Mouse (Mus musculus) fat pad, adult 2 months (tissue): ENCODE results near the gene Glis2.

ENCODE experiments used
- DNase-seq: peaks from one replicate; pipeline ENCODE4 v3.0.0-alpha.2; 2011; ENCODE audit warnings: low read depth, low spot score; ENCODE audit errors: extremely low read depth

The Glis2 gene

DNA sequence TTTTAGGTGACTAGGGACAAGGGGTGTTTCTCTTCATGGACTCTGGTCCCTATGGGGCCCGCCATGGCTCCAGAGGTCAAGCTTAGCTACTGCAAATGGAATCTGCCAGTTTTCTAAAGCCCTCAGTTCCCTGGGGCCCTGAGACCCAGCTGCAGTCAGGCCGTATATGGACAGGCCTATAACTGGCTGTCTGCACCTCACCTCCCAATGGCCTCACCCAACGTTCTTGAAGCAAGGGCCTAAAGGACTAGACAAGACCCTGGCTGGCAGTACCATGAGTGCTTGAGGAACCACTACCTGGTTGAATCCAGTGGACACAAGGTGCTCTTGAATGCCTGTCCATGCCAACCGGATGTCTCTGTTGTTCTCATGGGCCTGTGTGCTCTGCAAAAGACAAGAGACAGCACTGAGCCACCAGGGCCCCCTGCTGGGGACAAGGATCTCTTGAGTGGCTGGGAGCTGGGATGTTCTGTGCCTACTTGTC lies 60.8 kb downstream of the Glis2 start:
- no peak for DNase-seq

DNA sequence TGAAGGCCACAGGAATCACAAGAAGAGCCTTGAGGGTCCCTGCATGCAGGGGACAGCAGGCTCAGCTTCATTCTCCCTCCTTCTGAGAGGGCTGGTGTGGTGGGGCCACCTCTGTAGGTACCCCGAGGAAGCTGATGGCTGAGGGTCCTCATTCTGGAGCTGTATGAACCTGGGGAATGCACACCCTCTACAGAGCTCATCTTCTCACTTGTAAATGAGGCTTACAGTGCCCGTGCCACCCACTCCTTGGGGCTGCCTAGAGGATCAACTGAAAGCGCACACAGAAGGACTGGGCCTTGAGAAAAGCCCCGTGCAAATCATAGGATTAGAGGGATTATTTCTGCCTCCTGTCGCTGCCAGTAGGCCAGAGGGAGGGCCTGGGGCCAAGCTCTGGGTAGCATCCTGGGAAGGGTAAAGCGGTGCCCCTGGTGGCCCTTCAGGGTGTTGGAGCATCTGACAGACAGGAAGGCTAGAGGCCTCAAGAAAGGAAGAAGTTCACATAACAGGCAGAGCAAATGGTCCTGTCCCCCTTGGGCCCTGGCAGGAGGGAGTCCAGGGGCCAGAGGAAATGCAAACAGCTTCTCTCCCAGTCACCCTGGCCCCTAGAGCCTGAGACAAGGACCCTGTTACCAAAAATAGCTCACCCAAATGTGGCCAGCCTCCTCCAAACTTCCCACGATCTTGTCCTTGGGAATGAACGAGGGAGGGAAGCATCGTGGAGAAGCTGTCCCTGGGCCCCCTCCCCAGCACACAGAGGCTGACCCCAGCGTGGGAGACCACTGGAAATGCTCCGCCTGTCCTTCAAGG lies 61.5 kb downstream of the Glis2 start:
- no peak for DNase-seq

DNA sequence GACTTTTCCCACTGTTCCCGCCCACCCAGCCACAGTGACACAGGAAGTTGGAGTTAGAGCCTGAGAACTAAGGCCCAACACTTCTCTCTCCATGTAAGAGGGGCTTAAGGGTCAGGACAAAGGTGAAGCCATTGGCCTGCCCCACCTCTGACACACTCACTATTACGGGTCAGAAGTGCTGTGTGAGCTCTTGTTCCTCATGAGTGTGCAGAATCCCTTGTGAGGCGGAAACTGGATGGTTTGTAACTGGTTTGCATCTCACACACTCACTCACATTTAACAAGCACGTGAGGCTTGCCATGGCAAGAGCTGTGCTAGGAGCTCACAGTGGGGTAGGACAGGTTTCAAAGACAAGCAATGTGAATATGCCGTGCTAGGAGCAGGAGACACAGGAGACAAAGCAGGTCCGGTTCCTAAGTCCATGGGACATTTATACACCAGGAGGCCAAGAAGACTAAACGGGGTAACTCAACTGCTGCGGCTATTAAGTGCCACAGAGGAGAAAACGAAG lies 62.1 kb downstream of the Glis2 start:
- DNase-seq, result no peak

DNA sequence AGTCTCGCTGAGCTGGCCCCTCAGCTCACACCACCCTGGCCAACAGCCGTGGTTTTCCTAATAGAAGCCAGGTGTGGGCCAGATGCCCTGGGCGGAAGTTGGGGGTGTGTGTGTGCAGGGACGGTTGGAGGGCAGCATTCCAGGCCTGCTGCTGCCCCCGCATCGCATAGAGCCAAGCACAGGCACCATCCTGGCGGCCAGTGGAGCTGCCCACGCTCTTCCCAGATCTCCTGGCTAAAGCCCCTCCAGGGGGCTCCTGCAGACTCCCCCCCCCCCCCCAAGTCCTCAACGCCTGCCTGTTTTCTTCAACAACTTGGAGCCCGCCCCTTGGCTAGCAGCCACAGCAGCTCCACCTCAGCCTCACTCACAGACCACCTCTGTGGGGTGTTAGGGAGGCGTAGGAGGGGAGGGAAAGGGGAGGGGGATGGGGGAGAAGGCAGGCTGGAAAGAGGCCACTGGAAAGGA lies 64.3 kb downstream of the Glis2 start:
- DNase-seq, result no peak

DNA sequence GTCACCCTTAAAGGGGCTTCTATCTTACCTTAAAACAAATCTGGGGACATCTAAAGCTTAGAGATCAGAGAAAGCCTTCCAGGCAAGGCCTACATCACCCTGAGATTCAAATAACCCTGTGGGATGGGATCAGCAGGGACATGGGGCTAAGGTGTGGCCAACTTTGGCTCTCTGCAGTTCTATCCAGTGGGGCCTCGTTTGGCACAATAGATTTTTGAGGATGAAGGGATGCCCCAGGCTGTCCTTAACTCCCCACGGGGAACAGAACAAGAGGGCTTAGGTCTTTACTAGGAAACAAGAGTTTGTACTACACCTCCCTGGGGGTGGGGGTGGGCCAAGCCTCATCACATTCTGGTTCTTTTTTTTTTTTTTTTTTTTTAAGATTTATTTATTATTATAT lies 64.8 kb downstream of the Glis2 start:
- DNase-seq, result no peak

DNA sequence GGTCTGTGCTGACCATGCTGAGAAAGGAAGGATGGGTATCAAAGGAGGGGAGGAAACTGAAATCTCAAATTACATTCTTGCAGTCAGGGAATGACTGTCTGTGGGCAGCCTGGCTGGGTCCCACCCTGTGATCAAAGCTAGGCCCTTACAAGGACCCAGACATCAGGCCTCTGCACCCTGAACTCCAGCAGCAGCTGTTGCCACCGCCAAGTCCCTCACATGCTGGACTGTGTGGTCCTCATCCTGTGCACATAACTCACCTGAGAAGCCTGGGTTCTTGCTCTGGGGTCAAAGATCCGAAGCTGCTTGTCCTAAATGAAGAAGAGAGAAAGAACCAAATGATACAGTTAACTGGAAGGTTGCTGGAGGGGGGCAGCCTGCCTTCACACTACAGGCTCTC lies 67.1 kb downstream of the Glis2 start:
- no peak for DNase-seq

DNA sequence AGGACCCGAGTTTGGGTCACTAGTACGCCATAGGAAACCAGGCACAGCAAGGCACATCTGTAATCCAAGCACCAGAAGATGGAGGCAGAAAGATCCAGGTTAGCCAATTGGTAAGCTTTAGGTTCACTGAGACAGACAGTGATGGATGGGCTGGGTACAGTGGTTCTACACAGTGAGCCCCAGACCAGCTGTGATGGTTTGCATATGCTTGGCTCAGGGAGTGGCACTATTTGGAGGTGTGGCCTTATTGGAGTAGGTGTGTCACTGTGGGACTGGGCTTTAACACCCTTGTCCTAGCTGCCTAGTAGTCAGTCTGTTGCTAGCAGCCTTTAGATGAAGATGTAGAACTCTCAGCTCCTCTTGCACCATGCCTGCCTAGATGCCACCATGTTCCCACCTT lies 69.3 kb downstream of the Glis2 start:
- DNase-seq, result no peak

DNA sequence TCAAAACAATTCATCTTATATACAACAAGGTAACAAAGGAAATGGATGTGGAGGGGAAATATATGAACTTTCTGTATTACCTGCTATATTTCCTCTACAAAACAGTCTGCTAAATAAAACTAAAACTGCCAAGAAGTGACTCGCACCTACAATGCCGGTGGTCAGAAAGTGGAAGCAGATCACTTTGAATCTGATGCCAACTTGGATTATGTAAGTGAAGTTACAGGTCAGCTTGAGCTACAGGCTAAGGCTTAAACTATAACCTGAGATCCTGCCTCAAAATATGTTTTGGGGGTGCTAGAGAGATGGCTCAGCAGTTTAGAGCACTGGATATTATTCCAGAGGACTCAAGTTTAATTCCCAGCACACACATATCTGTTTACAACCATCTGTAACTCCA lies 71.2 kb downstream of the Glis2 start:
- no peak for DNase-seq

DNA sequence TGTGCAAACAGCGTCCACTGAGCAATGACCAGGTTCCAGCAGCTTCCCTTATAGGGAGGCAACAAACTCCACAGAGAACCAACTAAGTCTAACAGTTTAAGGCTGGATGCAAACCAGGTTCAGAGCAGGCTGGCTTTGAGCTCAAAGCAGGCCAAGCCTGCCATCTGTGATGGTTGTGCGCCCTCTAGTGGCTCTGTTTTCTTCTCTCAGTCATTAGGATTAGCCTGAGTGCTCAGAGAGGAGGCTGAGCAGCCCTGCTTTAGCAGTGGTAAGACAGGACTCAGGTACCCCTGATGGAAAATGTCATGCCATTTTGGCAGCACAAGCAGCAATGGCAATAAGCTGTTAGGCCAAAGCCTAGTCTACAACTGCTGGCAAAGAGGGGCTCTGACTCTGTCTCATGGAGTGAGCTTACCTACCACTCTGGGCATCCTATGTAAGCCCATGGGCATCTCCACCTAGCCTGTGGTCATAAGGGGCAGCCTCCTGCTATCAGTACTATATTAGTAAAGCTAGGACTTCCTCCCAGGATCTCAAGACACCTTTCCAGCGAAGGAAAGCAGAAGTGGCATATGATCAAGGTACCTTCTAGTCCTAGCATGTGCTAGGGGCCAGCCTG lies 72.8 kb downstream of the Glis2 start:
- DNase-seq, result no peak

DNA sequence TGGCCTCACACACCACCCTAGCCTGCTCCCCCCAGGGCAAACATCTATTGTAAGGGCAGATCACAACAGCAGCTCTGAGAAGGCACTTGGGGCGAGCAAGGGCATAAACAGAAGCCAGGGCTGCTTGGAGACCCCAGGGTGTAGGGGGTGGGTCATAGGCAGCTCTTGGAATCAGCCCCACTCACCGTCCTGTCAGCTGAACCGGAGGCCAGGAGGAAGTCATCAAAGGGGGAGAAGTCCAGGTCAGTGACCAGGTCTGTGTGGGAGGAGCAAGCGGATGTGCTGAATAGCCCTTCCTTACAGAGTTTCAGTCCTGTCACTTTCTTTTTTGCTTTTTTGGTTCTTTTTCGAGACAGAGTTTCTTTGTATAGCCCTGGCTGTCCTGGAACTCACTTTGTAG lies 75.8 kb downstream of the Glis2 start:
- DNase-seq, result no peak

DNA sequence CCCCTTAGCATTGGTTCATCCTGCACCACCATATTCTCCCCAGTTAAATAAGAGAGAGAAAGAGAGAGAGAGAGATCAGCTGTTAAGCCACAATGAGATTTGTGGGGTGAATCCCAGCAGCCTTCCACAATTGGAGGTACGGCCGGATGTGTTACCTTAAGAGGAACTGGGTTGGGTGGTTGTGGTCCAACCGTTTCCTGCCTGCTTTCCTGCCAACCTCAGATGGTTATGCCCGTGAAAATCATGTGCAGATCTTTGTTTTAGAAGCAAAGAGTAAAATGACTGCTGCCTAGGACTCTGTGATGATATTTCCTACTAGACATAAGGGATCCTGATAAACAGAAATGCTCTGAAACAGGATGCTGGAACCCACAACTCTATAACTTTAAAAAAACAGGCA lies 79.6 kb downstream of the Glis2 start:
- no peak for DNase-seq
